Mouse (Mus musculus) lung, postnatal 4 days (tissue): ENCODE data around the gene Lcn5.

Experiments
- DNase-seq, 2 experiments: peaks; one replicate each; pipeline ENCODE4 v3.0.0; 2021

The Lcn5 gene

DNA sequence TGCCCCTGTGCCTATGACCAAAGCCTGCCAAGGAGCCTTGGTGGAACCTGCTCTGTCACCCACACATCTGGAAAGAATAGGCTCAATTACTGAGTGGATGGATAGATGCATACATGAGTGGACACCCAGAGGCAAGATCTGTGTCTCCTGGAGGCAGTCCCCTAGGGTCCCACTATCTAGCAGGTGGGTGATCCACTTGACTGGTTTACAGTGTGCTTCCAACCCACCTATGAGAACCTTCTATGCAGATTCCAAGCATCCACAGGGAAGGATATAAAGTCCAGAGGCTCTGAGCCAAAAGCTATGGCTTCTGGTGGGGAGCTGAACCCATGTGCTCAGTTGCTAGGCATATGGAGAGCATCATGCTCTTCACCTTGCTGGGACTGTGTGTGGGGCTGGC is at the start of gene Lcn5:
Gene Lcn5, plus strand, starts transcription at position 301 of the 400 bp plus-strand sequence.
- DNase-seq: no peak

DNA sequence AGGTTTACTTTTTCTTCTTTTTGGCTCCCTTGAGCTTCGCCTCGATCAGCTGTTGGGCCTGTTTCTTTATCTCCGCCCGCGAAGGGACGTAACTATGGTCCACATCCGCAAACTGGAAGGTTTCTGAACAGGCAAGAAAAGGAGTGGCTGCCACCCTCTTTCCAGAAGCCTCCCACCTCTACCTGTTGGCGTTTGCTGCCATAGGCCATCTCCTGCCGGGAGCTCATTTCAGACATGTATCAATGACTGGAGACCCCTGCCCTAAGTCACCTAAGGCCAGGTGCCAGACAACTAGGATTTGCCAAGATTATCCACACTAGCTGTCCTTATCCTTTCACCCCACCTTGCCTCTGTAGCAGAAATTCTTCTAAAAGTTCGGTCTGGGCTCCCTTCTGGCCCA is 49.1 kb upstream of the Lcn5 start:
- DNase-seq: no peak

DNA sequence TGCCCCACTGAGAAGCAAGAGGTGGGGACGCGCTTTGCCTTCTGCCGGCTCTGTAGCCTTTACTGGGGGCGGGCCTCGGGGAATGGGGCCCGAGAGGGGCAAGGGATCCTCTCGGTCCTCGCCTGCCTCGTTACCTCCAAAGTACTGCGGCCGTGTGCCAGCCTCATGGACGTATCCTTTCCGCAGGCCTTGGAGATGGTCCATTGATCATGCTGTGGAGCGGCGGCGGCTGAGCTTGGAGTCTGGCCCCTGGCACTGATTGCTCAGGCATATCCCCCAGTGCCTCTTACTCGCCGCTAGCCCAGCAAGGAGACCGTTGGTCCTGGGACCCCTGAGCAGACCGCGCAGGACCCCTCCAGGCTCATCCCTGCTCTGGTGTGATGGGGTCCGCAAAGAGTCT is 41.4 kb upstream of the Lcn5 start:
- no peak for DNase-seq

DNA sequence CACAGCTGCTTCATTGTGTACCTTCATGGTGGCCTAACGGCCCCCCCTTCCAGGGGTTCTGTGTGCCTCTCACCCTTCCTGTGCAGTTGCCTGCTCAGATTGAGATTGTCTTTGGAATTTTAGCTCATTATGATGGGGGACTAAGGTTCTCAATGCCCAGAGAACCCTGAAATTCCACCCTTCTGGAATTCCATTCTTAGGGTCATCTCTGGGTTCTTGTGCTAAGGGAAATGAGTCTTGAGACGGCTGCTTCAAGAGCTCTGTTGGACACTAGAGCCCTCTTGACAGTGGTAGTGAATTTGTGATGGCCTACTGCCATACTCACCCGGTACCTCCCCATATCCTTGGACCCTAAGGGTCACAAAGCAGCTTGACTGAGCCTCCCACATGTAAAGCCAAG is 40.2 kb upstream of the Lcn5 start, which contains the start of gene Ccdc183:
Gene Ccdc183, minus strand, starts transcription at position 101 of the 400 bp plus-strand sequence.
- no peak for DNase-seq

DNA sequence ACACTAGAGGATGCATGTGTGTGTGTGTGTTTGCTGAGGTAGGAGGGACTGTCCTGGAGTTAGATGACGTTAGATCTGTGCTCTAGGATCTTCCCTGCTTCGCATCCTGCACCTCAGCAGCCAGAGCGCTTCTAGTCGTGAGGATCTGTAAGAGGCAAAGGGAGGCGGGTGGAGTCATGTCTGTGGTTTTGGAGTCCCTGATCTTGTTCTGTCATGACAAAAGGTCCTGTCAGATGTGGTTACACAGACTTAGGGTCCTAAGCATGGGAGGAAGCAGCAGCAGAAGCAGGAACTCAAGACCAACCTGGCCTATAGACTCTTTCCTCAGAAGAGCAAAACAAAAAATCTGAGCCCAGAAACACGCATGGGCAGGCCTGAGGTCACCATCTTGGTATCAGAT is 37.4 kb upstream of the Lcn5 start:
- DNase-seq: no peak

DNA sequence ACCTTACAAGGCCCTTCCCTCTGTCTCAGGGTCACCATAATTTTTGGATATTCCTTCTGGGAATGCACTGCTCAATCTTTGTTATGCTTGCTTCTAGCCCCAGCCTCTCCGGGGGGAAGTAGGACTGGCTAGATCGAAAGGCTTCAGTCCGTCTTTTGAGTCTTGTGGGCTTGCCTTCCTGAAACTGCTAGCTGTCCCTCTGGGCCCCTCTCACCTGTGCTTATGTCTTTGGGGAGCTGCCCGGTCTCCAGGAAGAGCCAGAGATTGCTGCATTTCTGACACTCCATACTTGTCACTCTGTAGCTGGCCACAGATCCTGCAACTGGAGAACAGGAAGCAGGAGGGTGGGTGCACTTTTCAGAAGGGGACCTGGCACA is 36.9 kb upstream of the Lcn5 start:
- no peak for DNase-seq

DNA sequence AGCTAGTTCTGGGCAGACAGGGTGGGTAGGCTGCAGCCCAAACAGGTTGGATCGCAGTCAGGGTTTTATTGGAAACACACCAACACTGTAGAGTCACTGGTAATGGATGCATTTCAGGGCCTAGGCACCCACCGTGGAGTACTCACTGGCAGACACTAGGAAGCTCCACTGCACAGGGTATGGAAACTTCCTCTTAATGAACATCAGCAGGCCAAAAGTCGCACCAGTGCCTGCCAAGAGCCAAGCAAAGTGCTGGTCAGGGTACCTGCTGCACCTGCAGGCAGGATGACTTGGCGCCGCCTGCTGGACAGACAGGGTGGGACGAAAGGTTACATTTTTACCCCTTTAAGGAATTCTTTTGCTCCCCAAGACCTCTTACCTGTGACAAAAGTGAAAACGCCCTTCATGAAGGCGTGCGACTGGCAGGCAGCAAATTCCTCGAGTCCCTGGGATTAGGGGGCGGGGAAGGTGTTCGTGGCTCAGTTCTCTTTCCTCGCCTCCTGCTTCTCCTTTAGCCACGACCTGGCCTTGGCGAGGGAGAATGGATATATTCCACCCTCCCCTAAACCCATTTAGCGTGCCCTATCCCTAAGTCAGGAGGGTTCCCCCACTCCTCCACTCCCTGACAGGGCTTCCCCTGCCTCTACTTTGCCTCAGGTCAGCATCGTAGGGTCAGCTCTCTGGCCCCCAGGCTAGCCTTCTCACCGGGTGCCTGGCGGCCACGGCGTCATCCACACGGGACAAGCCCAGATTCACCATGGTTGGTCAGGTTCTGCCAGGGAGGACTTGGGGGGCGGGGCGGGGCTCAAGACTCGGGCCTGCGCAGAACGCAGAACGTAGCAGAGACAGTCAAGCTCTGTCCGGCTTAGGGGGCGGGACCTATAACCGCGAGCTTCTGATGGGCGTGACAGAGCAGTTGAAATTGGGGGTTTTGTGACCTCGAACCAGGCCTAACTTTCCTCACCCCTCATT is 36.2 kb upstream of the Lcn5 start, which contains the start of gene Tmem141:
Gene Tmem141, minus strand, starts transcription at position 777 of the 972 bp plus-strand sequence.
- DNase-seq: peak; percentile 92 to 94

DNA sequence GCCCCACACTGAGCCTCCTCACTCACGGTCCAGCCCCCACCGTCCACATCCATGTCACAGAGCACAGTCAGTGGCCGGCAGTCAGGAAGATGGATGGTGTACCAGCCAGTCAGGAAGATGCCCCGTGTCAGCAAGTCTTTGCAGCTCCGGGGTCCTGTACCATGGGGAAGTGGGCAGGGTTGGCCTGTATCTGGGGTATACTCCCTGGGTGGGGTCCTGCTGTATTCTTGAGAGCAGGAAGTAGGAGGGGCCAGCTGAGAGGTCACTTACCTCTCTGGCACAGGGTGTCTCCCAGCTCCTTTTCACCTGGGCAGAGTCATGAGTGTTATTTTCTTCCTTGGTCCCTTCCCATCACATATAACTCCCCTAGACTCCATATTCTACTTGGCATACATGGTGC is 31.8 kb upstream of the Lcn5 start:
- no peak for DNase-seq

DNA sequence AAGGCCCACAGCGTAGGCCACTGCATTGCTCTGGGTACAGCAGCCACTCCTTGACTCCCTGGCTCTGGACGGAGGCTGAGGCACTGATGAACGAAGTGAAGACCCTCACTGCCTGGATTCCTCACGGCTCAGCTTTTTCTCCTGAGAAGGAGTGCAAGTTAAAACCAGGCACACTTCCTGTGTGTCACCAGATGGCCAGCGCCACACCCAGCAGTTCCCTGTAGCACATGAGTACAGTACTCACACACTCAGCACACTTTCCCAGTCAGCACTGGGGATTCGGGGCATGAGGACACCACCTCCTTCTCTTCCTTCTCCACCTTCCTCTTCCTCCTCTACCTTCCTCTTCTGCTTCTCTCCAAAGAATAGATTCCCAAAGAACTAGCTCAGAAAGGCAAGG is 29.9 kb upstream of the Lcn5 start, which contains the start of gene Fcna:
Gene Fcna, minus strand, starts transcription at position 220 of the 400 bp plus-strand sequence.
- DNase-seq: no peak

DNA sequence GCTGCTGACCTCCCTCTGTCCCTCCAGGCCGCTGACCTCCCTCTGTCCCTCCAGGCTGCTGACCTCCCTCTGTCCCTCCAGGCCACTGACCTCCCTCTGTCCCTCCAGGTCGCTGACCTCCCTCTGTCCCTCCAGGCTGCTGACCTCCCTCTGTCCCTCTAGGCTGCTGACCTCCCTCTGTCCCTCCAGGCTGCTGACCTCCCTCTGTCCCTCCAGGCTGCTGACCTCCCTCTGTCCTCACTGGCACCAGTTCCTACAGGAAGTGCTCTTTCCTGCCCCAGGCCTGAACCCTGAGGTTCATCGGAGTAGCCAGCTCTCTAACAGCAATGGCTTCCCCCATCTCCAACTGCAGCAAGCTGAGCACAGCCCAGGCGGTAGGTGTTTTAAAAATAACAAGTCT is 29.0 kb upstream of the Lcn5 start:
- DNase-seq: no peak

DNA sequence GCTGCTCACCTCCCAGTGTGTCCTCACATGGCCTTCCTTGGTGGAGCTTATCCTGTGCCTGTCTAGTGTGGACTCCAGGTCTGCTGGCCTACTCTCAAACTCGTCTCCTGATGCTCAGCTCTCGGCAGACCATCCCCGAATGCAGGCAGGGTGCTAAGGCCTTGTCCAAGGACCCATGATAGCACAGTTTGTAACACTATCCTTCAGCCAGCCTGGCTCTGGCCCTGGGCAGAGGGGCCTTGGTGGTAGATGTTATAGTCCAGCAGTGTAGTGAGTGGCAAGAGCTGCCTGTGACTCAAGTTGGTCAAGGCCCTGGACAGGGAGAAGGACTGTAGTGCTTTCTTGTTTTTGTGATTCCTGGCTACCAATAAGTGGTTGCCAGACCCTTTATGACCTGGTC is 24.1 kb upstream of the Lcn5 start:
- no peak for DNase-seq

DNA sequence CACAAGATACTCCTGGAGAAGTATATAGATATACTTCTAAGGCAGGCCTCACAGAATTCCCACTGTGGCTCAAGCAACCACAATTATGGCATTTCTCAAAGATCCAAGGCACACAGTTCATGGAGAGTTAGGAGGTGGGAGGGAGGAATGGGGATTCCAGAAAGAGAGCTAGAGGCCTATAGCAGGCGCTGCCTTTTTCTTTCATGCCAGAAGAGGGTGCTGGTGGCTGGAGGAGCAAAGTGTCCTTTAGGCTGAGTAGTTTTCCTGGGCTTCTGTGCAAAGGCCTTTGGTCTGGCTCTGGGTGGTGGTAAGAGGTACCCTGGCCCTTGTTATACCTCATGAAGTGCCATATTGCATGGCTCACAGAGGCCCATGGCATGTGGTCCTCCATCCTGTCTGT is 23.7 kb upstream of the Lcn5 start:
- DNase-seq: no peak

DNA sequence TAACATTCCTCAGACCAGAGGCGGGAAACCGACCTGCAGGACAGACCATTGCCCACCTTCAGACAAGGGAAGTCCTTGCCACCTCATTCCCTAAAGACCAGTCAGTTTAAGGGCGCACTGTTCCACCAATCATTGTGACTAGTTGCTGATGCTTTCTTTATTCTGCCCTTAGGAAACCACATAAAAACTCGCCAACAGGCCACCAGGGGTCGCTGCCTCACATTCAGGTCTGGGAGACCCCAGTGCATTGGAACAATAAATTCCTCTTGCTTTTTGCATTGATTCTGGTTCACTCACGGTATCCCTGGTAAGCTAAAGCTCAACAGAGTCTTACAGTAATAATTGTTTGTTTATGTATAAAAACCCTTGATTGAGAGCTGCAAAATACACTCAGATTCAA is 17.9 kb upstream of the Lcn5 start:
- peak in 1 of 2 experiments; percentile 41 for DNase-seq

DNA sequence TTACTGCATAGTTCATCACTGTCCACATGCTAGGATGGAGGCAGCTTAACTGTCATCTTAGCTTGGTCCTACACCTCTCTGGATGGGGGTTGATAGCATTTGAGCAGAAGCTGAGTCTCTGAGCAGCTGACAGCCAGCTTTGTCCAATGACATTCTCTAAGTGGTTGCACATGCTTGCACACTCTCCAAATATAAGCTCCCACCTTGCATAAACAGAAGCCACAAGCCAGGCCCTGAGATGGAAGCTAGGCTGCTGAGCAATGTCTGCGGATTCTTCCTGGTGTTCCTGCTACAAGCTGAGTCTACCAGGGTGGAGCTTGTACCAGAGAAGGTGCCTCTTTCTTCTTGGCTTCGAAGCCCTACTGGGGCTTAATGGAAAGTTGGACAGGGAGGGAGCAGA is 4.8 kb upstream of the Lcn5 start, which contains the start of gene Lcn8:
Gene Lcn8, plus strand, starts transcription at position 219 of the 400 bp plus-strand sequence.
- no peak for DNase-seq

DNA sequence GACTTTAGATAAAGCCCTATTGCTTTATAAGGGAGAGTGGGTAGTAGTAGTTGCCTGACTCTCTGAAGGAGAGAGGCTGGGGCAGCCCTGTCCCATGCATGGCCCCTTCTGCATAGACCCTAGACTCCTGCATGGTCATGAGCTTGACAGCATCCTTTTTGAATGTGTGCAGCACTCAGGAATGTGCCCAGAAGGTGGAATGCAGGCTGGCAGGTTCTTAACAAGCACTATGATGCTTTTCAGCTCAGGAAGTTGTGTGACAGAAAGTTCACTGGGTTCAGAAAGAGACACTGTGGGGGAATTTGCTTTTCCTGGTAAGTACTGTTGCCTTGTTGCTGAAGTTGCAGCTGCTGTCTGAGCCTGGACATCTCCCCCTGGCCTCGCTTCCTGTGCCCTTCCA is 3.2 kb upstream of the Lcn5 start:
- no peak for DNase-seq

DNA sequence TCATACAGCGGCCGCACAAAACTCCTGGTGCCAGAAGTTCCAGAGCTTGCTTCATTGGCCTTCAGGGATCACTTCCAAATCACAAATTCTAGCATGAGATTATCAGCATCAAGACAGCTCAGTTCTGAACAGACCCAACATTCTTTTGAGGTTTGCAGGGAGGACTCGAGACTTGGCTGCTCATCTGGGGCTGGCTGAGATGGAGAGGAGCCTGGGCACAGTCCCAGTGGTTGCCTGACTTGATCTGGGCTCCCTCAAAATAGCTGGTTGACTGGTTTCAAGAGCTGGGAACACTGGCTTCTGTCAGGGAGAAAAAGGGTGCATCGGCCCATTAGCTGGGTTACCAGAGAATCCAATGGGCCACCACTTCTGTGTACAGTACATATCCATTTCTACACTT is 1.1 kb upstream of the Lcn5 start:
- DNase-seq: no peak

DNA sequence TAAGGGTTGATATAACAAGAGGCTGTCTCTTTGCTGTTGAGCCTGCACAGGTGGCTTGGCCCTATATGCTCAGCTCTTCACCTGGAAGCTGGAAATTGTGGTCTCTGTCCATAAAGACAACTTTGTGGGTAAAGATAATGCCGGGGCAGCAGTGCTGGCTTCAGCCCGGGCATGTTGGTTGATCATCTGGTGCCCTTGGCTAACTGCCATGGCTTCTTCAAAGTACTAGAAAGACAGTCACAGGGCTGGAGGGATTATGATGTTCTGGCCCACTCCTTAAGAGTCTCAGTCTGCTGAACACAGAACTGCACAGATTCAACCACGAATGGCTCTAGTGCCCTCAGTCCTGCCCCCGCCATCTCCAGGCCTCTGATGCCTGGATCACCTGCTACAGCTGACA is 506 bp upstream of the Lcn5 start:
- no peak for DNase-seq

DNA sequence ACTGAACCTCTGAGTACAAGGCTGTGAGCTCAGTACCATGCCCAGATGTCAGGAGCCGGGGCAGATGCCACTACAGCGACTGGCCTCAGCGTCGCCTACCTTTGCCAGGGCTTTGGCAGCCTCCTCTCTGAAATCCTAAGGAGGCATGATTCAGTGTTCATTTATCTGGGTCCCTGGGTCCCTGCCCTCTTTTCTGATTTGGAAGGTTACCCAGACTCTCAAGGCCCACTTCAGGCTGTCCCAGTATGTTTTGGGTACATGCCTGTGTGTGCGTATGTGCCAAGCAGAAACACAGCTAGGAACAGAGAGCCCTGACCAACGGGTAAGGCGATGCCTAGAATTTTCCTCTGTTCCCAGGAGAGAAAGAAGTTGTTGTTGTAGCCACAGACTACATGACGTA is 2.5 kb downstream of the Lcn5 start:
- DNase-seq: peak in 1 of 2 experiments; percentile 7

DNA sequence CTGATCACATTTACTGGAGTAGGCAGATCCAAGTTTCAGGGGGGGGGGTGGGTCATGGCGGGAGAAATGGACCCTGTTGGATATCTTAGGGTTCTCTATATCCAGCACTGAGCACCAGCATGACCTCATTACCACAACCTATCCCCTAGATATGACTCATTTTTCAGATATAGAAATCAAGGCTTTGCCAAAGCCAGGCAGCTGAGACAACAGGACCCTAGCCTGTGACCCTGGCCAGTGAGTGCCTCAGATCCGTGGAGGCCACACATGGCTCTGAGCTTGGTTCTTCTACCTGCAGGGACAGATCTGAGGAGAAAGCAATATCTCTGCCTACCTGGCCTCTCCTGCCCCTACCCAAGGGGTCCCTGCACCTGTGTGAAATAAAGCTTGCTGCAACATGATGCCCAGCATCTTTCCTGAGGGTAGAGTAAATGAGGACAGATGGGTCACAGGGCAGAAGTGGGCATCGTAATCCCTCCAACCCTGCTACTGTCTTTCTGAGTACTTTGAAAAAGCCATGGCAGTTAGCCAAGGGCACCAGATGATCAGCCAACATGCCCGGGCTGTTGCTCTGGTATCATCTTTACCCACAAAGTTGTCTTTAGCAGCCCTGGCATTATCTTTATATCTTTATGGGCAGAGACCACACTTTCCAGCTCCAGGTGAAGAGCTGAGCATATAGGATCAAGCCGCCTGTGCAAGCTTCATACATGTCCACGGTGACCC is 3.7 kb downstream of the Lcn5 start:
- no peak for DNase-seq

DNA sequence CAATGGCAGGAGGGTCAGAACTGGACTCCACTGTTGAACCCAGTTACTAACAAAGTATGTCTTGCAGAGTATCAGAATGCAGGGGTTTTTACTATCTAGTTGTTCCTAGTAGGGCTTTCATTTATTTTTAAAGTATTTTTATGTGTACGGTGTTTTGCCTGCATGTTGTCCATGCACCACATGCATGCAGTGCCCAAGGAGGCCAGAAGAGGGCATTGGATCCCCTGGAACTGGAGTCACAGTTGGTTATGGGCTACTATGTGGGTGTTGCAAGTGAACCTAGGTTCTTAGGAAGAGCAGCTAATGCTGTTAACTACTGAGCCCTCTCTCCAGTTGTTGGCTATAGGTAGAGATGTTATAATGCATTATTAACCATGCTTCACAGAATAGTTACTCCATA is 5.8 kb downstream of the Lcn5 start:
- peak in 1 of 2 experiments; percentile 55 for DNase-seq

DNA sequence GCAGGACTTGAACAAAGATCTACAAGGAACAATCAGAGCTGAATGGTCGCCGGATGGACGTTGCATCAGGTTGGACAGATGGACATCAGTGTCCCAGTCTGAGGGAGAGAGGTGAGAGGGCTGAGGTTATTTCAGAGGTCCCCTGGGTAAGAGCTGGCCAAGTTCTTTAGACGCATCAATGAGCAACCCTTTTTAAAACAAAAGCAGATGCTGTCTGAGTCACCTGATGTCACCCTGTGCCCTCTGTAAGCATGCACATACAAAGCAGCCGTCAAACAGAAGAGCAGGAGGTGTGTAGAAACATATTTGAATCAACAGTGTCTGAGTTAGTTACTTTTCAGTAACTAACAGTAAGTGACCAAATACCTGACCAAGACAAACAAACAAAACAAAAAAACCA is 6.4 kb downstream of the Lcn5 start:
- DNase-seq: no peak

DNA sequence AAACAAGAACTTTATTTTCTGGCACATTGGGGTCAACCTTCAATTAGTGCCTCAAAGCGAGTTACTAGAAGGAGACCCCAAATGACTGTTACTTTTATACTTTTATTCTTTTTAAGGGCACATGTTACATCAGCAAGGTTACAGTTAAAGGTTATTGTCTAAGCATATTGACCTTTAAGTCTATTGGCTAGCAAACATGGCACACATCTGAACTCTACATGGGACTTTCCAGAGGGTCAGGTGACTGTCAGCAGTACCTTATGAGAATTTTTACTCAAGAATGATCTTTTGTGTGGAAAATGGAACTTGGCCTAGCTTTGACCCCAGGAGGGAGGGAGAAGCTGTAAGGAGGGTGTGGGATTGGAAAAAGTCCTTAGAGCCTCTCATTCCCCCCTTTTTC is 8.8 kb downstream of the Lcn5 start:
- DNase-seq: no peak

DNA sequence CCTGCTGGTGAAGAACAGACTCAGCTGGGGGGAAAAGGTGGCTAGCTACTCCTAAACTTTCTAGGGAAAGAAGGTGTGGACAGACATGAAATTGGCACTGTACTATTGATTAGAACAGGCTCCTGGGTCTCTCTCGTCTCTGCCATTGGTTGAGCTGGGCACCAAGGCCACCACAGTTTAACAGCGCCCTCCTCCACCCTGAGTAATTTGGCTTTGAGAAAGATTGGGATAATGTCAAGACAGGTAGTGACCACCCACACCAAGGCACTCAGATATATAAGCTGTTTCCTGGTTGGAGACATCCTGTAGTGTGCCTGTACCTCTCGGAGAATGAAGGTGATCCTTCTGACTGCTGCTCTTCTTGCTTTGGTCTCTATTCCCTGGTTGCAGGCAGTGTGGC is 18.7 kb downstream of the Lcn5 start, which contains the start of gene Lcn6:
Gene Lcn6, plus strand, starts transcription at position 301 of the 400 bp plus-strand sequence.
- DNase-seq: no peak

DNA sequence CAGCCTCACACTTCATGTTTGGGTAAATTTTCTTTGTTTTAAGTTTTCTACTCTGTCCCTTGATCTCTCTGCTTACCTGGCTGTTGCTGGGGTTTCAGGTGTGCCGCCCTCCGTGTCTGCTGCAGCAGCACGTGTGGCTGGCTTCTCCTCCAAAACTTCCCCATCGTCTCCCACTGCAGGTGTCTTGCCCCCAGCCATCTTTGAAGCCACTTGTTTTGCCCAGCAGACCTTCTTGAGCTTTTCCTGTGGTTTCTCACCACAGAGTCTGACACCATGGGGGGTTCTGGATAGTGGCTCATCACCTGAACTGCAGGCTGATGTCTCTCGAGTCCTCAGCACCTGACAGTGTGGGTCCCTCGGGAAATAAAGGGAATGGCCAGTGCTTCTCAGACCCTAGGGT is 21.8 kb downstream of the Lcn5 start:
- DNase-seq: no peak
